Mouse (Mus musculus) lung, embryonic 14.5 days (tissue): ENCODE results near the gene Dclre1c. TPM values are rescaled to one million over a fixed set of nuclear protein-coding genes. Genes with fewer than 3 reads are reported as not detected.
"Not testable (repeated sequence)": the region's sequence is repeated elsewhere in the genome, so short reads cannot be mapped to it uniquely, and the experiment has no call there.

Experiments used
- ATAC-seq: fragments of 200-750 bp; cut with Nextera tagmentation; 2 replicates; pipeline ENCODE4 v1.8.0; 2017; ENCODE audit warnings: mild to moderate bottlenecking, moderate TSS enrichment, moderate library complexity; ENCODE audit not compliant: insufficient read depth
- DNase-seq: peaks from one replicate; pipeline ENCODE4 v3.0.0-alpha.2; 2015
- H3K27ac ChIP-seq: fragments of 300-500 bp; sonication (generic); 2 replicates; pipeline ENCODE4 v1.5.1; 2014; ENCODE audit warnings: low read depth, mild to moderate bottlenecking, moderate library complexity
- H3K27me3 ChIP-seq: fragments of 300-500 bp; sonication (generic); 2 replicates; pipeline ENCODE4 v1.6.1; 2014; ENCODE audit warnings: low read length, control low read depth; ENCODE audit not compliant: insufficient read depth
- H3K36me3 ChIP-seq: fragments of 300-500 bp; sonication (generic); 2 replicates; pipeline ENCODE4 v1.6.1; 2014; ENCODE audit warnings: control low read depth; ENCODE audit not compliant: insufficient read depth
- H3K4me1 ChIP-seq: fragments of 300-500 bp; sonication (generic); 2 replicates; pipeline ENCODE4 v1.6.1; 2014; ENCODE audit warnings: antibody characterized with exemption, control low read depth; ENCODE audit not compliant: insufficient read depth
- H3K4me2 ChIP-seq: fragments of 300-500 bp; sonication (generic); 2 replicates; pipeline ENCODE4 v1.6.1; 2014; ENCODE audit warnings: mild to moderate bottlenecking
- H3K4me3 ChIP-seq: fragments of 300-500 bp; sonication (generic); 2 replicates; pipeline ENCODE4 v1.5.1; 2014; ENCODE audit warnings: low read depth, low read length
- H3K9ac ChIP-seq: fragments of 300-500 bp; sonication (generic); 2 replicates; pipeline ENCODE4 v1.6.1; 2014
- H3K9me3 ChIP-seq: fragments of 300-500 bp; sonication (generic); 2 replicates; pipeline ENCODE4 v1.6.1; 2016; ENCODE audit warnings: low read depth, low read length, control low read depth
- CTCF ChIP-seq: IDR thresholded peaks from 2 replicates; pipeline ENCODE4 v1.5.1; 2016; ENCODE audit warnings: antibody characterized with exemption, low read depth
- WGBS: fragments of 180-500 bp; shearing (Covaris S2); extraction: QIAGEN DNeasy Blood & Tissue Kit; methylation state at CpG from one replicate; pipeline ENCODE4 v1.1.7; 2014; 5-methylcytosine and 5-hydroxymethylcytosine counted together
- polyA plus RNA-seq: library from polyadenylated mRNA; unstranded; fragments of >200 nt; fragmentation: Nextera tagmentation; extraction: Ambion mirVana; gene quantifications from 2 replicates; pipeline ENCODE4 v1.2.1, GENCODE M21; 2014

Dclre1c gene
- polyA plus RNA-seq = 5.8 and 5.9 TPM in 2 replicates

- Histone ChIP-seq H3K36me3 (no peaks in the 10 kb centered on the region), H3K27me3 (no peaks in the 10 kb centered on the region), H3K4me1 (no peaks in the 10 kb centered on the region), H3K27ac (no peak within 1 kb of the TSS), H3K9me3 (no peaks in the 10 kb centered on the region), H3K9ac (peak within 1 kb of the TSS; percentile 59), H3K4me2 (peak within 1 kb of the TSS; percentile 92), H3K4me3 (peak within 1 kb of the TSS; percentile 65)
- no peak for TF ChIP-seq CTCF
- peak; percentile 95 for DNase-seq
- WGBS = 1% methylated on average over 29 of the region's 29 CpGs
- ATAC-seq = peak; percentile 99
Observed at GRCm38 (mm10) chr2:3423841-3424578, at the start of gene Dclre1c. Gene Dclre1c (plus strand): TSS chr2:3424131.

GRCm38 (mm10) chr2:3387105-3387860 is 36.6 kb upstream of the Dclre1c start:
- no peak overlapping the region for H3K4me3 ChIP-seq
- ATAC-seq = no peak
- 76% methylated on average over 6 of the region's 6 CpGs for WGBS

DNA sequence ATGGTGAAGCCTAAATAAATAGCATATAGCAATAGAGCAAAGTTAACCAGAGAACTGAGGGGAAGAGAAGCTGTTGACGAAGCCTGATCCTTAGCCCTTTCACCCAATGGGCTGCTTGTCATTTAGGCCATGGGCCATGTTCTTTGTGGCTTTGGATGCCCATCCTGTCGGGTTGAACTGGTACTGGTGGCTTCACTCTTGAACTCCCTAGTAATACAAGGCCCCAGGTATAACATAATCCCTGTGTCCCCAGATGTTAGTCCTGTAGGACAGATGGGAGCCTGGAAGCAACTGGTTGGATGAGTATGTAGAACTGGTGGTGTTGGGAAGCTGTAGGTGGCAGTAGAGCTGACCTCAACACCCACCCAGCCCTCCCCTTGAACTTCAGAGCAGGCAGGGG is 32.0 kb upstream of the Dclre1c start:
- no peaks in the 10 kb centered on the region for H3K4me1 ChIP-seq
- no peak overlapping the region for H3K4me3 ChIP-seq
- no peak for DNase-seq
- H3K27me3 ChIP-seq = no peaks in the 10 kb centered on the region
- no peak overlapping the region for H3K27ac ChIP-seq
- no peak for ATAC-seq
- no peak for TF ChIP-seq CTCF
- WGBS = 69% methylated on average over 2 of the region's 2 CpGs
- H3K36me3 ChIP-seq = no peaks in the 10 kb centered on the region
- no peak overlapping the region for H3K9ac ChIP-seq
- H3K4me2 ChIP-seq = no peak overlapping the region
- no peaks in the 10 kb centered on the region for H3K9me3 ChIP-seq

More at GRCm38 (mm10) chr2:3387105-3387860, 36.6 kb upstream of the Dclre1c start:
- DNase-seq = no peak
- H3K36me3 ChIP-seq = no peaks in the 10 kb centered on the region
- TF ChIP-seq CTCF = no peak
- no peak overlapping the region for H3K4me2 ChIP-seq
- no peak overlapping the region for H3K9ac ChIP-seq
- no peak overlapping the region for H3K27ac ChIP-seq
- H3K9me3 ChIP-seq = no peaks in the 10 kb centered on the region
- H3K4me1 ChIP-seq = no peaks in the 10 kb centered on the region
- no peaks in the 10 kb centered on the region for H3K27me3 ChIP-seq

DNA sequence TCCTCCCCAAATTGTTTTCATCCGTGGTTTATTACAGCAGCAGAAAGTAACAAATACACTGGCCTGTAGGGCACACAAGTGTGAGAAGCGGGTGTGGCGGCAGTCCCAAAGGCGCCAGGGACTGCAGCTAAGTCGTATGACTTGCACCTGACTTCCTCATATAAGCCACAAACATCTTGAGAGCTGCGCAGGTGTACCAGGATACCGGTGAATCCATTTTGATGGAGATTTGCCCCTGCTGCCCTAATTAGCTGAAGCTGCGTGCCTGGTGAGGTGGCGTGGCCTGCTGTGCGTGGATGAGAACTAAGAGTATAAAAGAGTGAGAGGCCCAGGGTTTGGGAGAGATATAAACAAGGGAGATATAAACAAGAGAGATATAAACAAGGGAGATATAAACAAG is 26.8 kb upstream of the Dclre1c start, which contains the start of gene Olah:
TSS of gene Olah (minus strand) at position 101 of the 400 bp plus-strand sequence.
- DNase-seq, H3K4me2 ChIP-seq, H3K9ac ChIP-seq, ATAC-seq, H3K27me3 ChIP-seq, H3K9me3 ChIP-seq, H3K27ac ChIP-seq, H3K36me3 ChIP-seq, H3K4me1 ChIP-seq, H3K4me3 ChIP-seq: not testable (repeated sequence)
- WGBS = 63% methylated on average over 10 of the region's 10 CpGs

GRCm38 (mm10) chr2:3405981-3406380 is 17.9 kb upstream of the Dclre1c start:
- no peak overlapping the region for H3K4me2 ChIP-seq
- H3K4me3 ChIP-seq = no peak overlapping the region
- H3K27ac ChIP-seq = no peak overlapping the region
- no peak for ATAC-seq
- H3K9ac ChIP-seq = no peak overlapping the region
- H3K9me3 ChIP-seq = no peaks in the 10 kb centered on the region
- no peaks in the 10 kb centered on the region for H3K36me3 ChIP-seq
- no peak for TF ChIP-seq CTCF
- no peak for DNase-seq
- H3K27me3 ChIP-seq = no peaks in the 10 kb centered on the region
- no peaks in the 10 kb centered on the region for H3K4me1 ChIP-seq
- 74% methylated on average over 4 of the region's 4 CpGs for WGBS

DNA sequence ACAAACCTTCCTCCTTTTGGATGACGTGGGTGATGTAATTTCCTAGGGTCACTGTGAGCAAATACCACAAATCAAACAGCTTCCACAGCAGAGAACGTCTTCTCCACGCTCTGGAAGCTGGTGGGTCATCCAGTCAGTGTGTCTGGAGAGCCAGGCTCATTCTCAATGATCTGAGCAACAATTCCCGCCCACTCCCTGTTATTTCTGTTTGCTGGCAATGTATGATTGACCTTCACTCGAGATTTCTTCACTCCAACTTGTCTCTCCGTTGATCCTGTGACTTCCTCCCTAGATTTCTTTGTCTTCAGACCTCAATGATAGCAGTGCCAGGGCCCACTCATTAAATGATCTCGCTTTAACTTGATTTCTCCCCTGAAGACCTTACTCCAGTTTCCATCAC is 16.2 kb upstream of the Dclre1c start:
- H3K27me3 ChIP-seq = no peaks in the 10 kb centered on the region
- H3K4me2 ChIP-seq = no peak overlapping the region
- TF ChIP-seq CTCF = no peak
- DNase-seq (no peak), ATAC-seq (no peak)
- no peaks in the 10 kb centered on the region for H3K4me1 ChIP-seq
- H3K36me3 ChIP-seq = no peaks in the 10 kb centered on the region
- no peak overlapping the region for H3K27ac ChIP-seq
- no peak overlapping the region for H3K4me3 ChIP-seq
- H3K9ac ChIP-seq = no peak overlapping the region
- H3K9me3 ChIP-seq = no peaks in the 10 kb centered on the region
- 61% methylated on average over 7 of the region's 7 CpGs for WGBS

GRCm38 (mm10) chr2:3414241-3414640 is 9.7 kb upstream of the Dclre1c start:
- whole genome bisulfite sequencing = 32% methylated on average over 4 of the region's 4 CpGs
- H3K27me3 ChIP-seq = no peaks in the 10 kb centered on the region
- TF ChIP-seq CTCF = peak; percentile 75
- DNase-seq (peak; percentile 81), ATAC-seq (no peak)
- no peaks in the 10 kb centered on the region for H3K9me3 ChIP-seq
- H3K36me3 ChIP-seq = no peaks in the 10 kb centered on the region
- no peak overlapping the region for H3K4me2 ChIP-seq
- H3K4me3 ChIP-seq = no peak overlapping the region
- H3K27ac ChIP-seq = no peak overlapping the region
- no peak overlapping the region for H3K9ac ChIP-seq
- H3K4me1 ChIP-seq = no peaks in the 10 kb centered on the region
